Mouse (Mus musculus): ENCODE data around the gene Nox3. TPM values are rescaled to one million over a fixed set of nuclear protein-coding genes. Genes with fewer than 3 reads are reported as not detected.

Nox3 gene
- polyA plus RNA-seq, 1 experiment from 2014 or later = not detected

DNA sequence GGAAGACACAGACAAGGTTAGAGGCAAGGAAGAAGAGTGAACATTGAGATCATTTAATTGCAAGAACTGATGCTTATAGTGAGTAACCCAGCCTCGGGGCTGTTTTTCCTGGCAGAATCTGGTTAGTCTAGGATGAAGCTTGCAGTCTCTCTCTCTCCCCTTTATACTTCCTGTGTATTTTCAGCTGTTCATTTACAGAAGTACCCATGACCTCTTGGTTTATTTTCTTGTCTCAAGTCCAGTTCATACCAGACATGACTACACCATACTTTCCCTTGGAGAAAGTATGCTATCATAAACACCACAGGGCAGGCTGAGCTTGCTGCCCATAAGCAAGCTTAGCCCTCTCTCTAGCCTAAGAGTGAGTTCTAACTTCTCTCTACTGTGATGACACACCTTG lies 98.9 kb downstream of the Nox3 start:
- Histone ChIP-seq H3K9ac (ENCODE audit: low read length) (no peak overlapping the region), H3K4me3 (ENCODE audit: low read depth, low read length) (no peak overlapping the region), H3K4me2 (ENCODE audit: low read length) (no peak overlapping the region), H3K36me3 (ENCODE audit: control insufficient read depth, insufficient read depth, low read length) (no peaks in the 10 kb centered on the region), H3K27me3 (replicated peaks; ENCODE audit: control insufficient read depth, insufficient read depth, low read length) (no peaks in the 10 kb centered on the region), H3K27ac (ENCODE audit: low read depth) (no peak overlapping the region), H3K4me1 (replicated peaks; ENCODE audit: control insufficient read depth, insufficient read depth, low read length) (0 out of 2 replicates have a peak, but pooled peaks cover 3% of the 10 kb centered on the region), H3K9me3 (ENCODE audit: control insufficient read depth, low read length) (no peaks in the 10 kb centered on the region)
- WGBS = 38% methylated on average over 1 of the region's 1 CpGs
- ATAC-seq (replicated peaks; ENCODE audit: low FRiP score, low TSS enrichment, low read depth) = no peak
- DNase-seq (ENCODE audit: low spot score) = no peak

Other genes with a start within 250 kb of the Nox3 start
- 0.30 TPM in 1 of 2 replicates, not detected in the other for gene Cldn20, start 163.7 kb downstream of the Nox3 start, polyA plus RNA-seq (2014; fragmentation: Nextera tagmentation; extraction: Ambion mirVana)
- 18.2 and 18.6 TPM in 2 replicates for gene Tfb1m, start 138.5 kb downstream of the Nox3 start, polyA plus RNA-seq (2014; fragmentation: Nextera tagmentation; extraction: Ambion mirVana)

Data from intestine, embryonic 14.5 days (tissue).